Mouse (Mus musculus) CH12.LX (cell line): ENCODE data around the gene 4931428F04Rik. TPM values are rescaled to one million over a fixed set of nuclear protein-coding genes. Genes with fewer than 3 reads are reported as not detected.

Experiments used
- DNase-seq: peaks from one replicate; pipeline ENCODE4 v3.0.0-alpha.2; 2013; ENCODE audit errors: extremely low read depth
- H3K27ac ChIP-seq: 2 replicates; pipeline ENCODE4 v1.5.1; 2012; ENCODE audit warnings: low read depth, mild to moderate bottlenecking, control low read depth, moderate library complexity; ENCODE audit not compliant: insufficient read depth
- H3K27me3 ChIP-seq: replicated peaks from 2 replicates; pipeline ENCODE3; 2012; ENCODE audit warnings: inconsistent platforms
- H3K36me3 ChIP-seq, 2 experiments: replicated peaks in 1 of 2; 2 replicates each; pipeline versions ENCODE3 to v1.6.1; 2012; ENCODE audit warnings: inconsistent platforms in 1 of 2, low read length in 1 of 2, mild to moderate bottlenecking in 1 of 2, mixed read lengths in 1 of 2, moderate library complexity in 1 of 2; ENCODE audit not compliant: control insufficient read depth in 1 of 2, insufficient read depth in 1 of 2
- H3K4me1 ChIP-seq, 2 experiments: 2 replicates each; pipeline ENCODE4 v1.6.1; 2012; ENCODE audit warnings: inconsistent platforms in 1 of 2, moderate library complexity in 1 of 2; ENCODE audit not compliant: insufficient read depth in 2 of 2, control insufficient read depth in 1 of 2
- H3K4me2 ChIP-seq: 2 replicates; pipeline ENCODE4 v1.6.1; 2012; ENCODE audit warnings: low read depth, mild to moderate bottlenecking, control low read depth; ENCODE audit not compliant: poor library complexity, insufficient read depth, severe bottlenecking
- H3K4me3 ChIP-seq, 3 experiments: fragments of 150-350 bp in 1 of 3; sonication (generic) in 1 of 3; replicated peaks in 1 of 3; 2 replicates each; pipeline versions ENCODE3 to v1.5.1; 2011 to 2012; ENCODE audit warnings: low read depth in 2 of 3, low read length in 2 of 3, mild to moderate bottlenecking in 2 of 3, moderate library complexity in 2 of 3, control low read depth in 1 of 3, improper control_type of control experiment in 1 of 3, inconsistent platforms in 1 of 3, mixed read lengths in 1 of 3; ENCODE audit not compliant: poor library complexity in 1 of 3
- H3K79me2 ChIP-seq: replicated peaks from 2 replicates; pipeline ENCODE4 v1.6.1; 2012; ENCODE audit warnings: mild to moderate bottlenecking, moderate library complexity; ENCODE audit not compliant: control insufficient read depth, poor library complexity, insufficient read depth, severe bottlenecking; ENCODE audit errors: extremely low read depth
- H3K9ac ChIP-seq: 2 replicates; pipeline ENCODE4 v1.6.1; 2012; ENCODE audit warnings: low read depth, mild to moderate bottlenecking, control low read depth, moderate library complexity; ENCODE audit not compliant: insufficient read depth
- H3K9me3 ChIP-seq: replicated peaks from 2 replicates; pipeline ENCODE3; 2012; ENCODE audit warnings: low read length, inconsistent platforms, mixed read lengths
- BHLHE40 ChIP-seq: IDR thresholded peaks from 2 replicates; pipeline ENCODE4 v1.6.1; 2011; ENCODE audit warnings: mild to moderate bottlenecking, low read depth, low read length, improper control_type of control experiment
- CHD1 ChIP-seq: IDR thresholded peaks from 2 replicates; pipeline ENCODE4 v1.6.1; 2012; ENCODE audit warnings: low read depth, low read length, improper control_type of control experiment, inconsistent platforms
- CHD2 ChIP-seq: IDR thresholded peaks from 2 replicates; pipeline ENCODE4 v1.6.1; 2011; ENCODE audit warnings: low read length, improper control_type of control experiment
- CTCF ChIP-seq, 2 experiments: IDR thresholded peaks in 1 of 2; conservative IDR thresholded peaks in 1 of 2; 2 replicates each; pipeline ENCODE4 v1.5.1; 2011 to 2012; ENCODE audit warnings: low read depth in 2 of 2, low read length in 2 of 2, improper control_type of control experiment in 1 of 2, inconsistent platforms in 1 of 2, mild to moderate bottlenecking in 1 of 2, moderate library complexity in 1 of 2
- E2F4 ChIP-seq: IDR thresholded peaks from 2 replicates; pipeline ENCODE4 v1.6.1; 2011; ENCODE audit warnings: low read depth, low read length, improper control_type of control experiment; ENCODE audit not compliant: insufficient replicate concordance
- ELF1 ChIP-seq: IDR thresholded peaks from 2 replicates; pipeline ENCODE4 v1.6.1; 2014; ENCODE audit warnings: low read depth, mild to moderate bottlenecking, inconsistent platforms, low read length, improper control_type of control experiment
- EP300 ChIP-seq: IDR thresholded peaks from 2 replicates; pipeline ENCODE4 v1.6.1; 2011; ENCODE audit warnings: low read length, improper control_type of control experiment
- ETS1 ChIP-seq: conservative IDR thresholded peaks from 2 replicates; pipeline ENCODE4 v1.6.1; 2012; ENCODE audit warnings: low read depth, mild to moderate bottlenecking, inconsistent platforms, low read length, improper control_type of control experiment, moderate library complexity
- GABPA ChIP-seq: IDR thresholded peaks from 2 replicates; pipeline ENCODE4 v1.6.1; 2012; ENCODE audit warnings: low read depth, low read length, improper control_type of control experiment, inconsistent platforms; ENCODE audit not compliant: insufficient replicate concordance
- HCFC1 ChIP-seq: IDR thresholded peaks from 2 replicates; pipeline ENCODE4 v1.6.1; 2012; ENCODE audit warnings: low read depth, mild to moderate bottlenecking, inconsistent platforms, low read length, improper control_type of control experiment
- IRF4 ChIP-seq: IDR thresholded peaks from 2 replicates; pipeline ENCODE4 v1.6.1; 2014; ENCODE audit warnings: low read depth, mild to moderate bottlenecking, inconsistent platforms, low read length, improper control_type of control experiment
- JUN ChIP-seq: IDR thresholded peaks from 2 replicates; pipeline ENCODE4 v1.6.1; 2011; ENCODE audit warnings: low read depth, mild to moderate bottlenecking, low read length, improper control_type of control experiment, moderate library complexity; ENCODE audit not compliant: insufficient read depth
- JUND ChIP-seq: conservative IDR thresholded peaks from 2 replicates; pipeline ENCODE4 v1.6.1; 2011; ENCODE audit warnings: low read depth, low read length, improper control_type of control experiment
- MAX ChIP-seq: IDR thresholded peaks from 2 replicates; pipeline ENCODE4 v1.6.1; 2011; ENCODE audit warnings: low read length, improper control_type of control experiment
- MAZ ChIP-seq: IDR thresholded peaks from 2 replicates; pipeline ENCODE4 v1.6.1; 2012; ENCODE audit warnings: low read depth, mild to moderate bottlenecking, inconsistent platforms, low read length, improper control_type of control experiment, moderate library complexity
- MEF2A ChIP-seq: IDR thresholded peaks from 2 replicates; pipeline ENCODE4 v1.6.1; 2014; ENCODE audit warnings: low read depth, mild to moderate bottlenecking, inconsistent platforms, low read length, improper control_type of control experiment, borderline replicate concordance
- MXI1 ChIP-seq: IDR thresholded peaks from 2 replicates; pipeline ENCODE4 v1.6.1; 2011; ENCODE audit warnings: mild to moderate bottlenecking, low read depth, low read length, improper control_type of control experiment
- MYC ChIP-seq: IDR thresholded peaks from 2 replicates; pipeline ENCODE4 v1.6.1; 2011; ENCODE audit warnings: low read depth, mild to moderate bottlenecking, improper control_type of control experiment, low read length
- NRF1 ChIP-seq: IDR thresholded peaks from 2 replicates; pipeline ENCODE4 v1.6.1; 2014; ENCODE audit warnings: low read depth, mild to moderate bottlenecking, inconsistent platforms, low read length, improper control_type of control experiment, moderate library complexity
- PAX5 ChIP-seq: IDR thresholded peaks from 2 replicates; pipeline ENCODE4 v1.6.1; 2012; ENCODE audit warnings: low read length, inconsistent platforms, mixed read lengths
- POLR2A ChIP-seq: IDR thresholded peaks from 2 replicates; pipeline ENCODE4 v1.6.1; 2011; ENCODE audit warnings: low read depth, mild to moderate bottlenecking, improper control_type of control experiment, low read length
- POLR2AphosphoS2 ChIP-seq: IDR thresholded peaks from 2 replicates; pipeline ENCODE4 v1.6.1; 2011; ENCODE audit warnings: low read depth, low read length, improper control_type of control experiment
- RAD21 ChIP-seq: IDR thresholded peaks from 2 replicates; pipeline ENCODE4 v1.6.1; 2011; ENCODE audit warnings: low read depth, mild to moderate bottlenecking, low read length, improper control_type of control experiment, moderate library complexity
- RCOR1 ChIP-seq: conservative IDR thresholded peaks from 2 replicates; pipeline ENCODE4 v1.6.1; 2012; ENCODE audit warnings: low read depth, mild to moderate bottlenecking, inconsistent platforms, low read length, improper control_type of control experiment
- SIN3A ChIP-seq: IDR thresholded peaks from 2 replicates; pipeline ENCODE4 v1.6.1; 2012; ENCODE audit warnings: low read length, improper control_type of control experiment, inconsistent platforms
- SMC3 ChIP-seq: IDR thresholded peaks from 2 replicates; pipeline ENCODE4 v1.6.1; 2011; ENCODE audit warnings: low read depth, low read length, improper control_type of control experiment
- TBP ChIP-seq: conservative IDR thresholded peaks from 2 replicates; pipeline ENCODE4 v1.6.1; 2011; ENCODE audit warnings: low read depth, low read length, improper control_type of control experiment
- UBTF ChIP-seq: IDR thresholded peaks from 2 replicates; pipeline ENCODE4 v1.6.1; 2012; ENCODE audit warnings: low read depth, mild to moderate bottlenecking, inconsistent platforms, low read length, improper control_type of control experiment, moderate library complexity
- USF1 ChIP-seq: IDR thresholded peaks from 2 replicates; pipeline ENCODE4 v1.6.1; 2014; ENCODE audit warnings: low read depth, mild to moderate bottlenecking, inconsistent platforms, low read length, improper control_type of control experiment
- USF2 ChIP-seq: conservative IDR thresholded peaks from 2 replicates; pipeline ENCODE4 v1.6.1; 2011; ENCODE audit warnings: low read depth, low read length, improper control_type of control experiment
- ZKSCAN1 ChIP-seq: IDR thresholded peaks from 2 replicates; pipeline ENCODE4 v1.6.1; 2012; ENCODE audit warnings: low read depth, inconsistent platforms, low read length, improper control_type of control experiment, borderline replicate concordance
- ZMIZ1 ChIP-seq: IDR thresholded peaks from 2 replicates; pipeline ENCODE4 v1.6.1; 2012; ENCODE audit warnings: low read depth, mild to moderate bottlenecking, inconsistent platforms, low read length, improper control_type of control experiment
- ZNF384 ChIP-seq: IDR thresholded peaks from 2 replicates; pipeline ENCODE4 v1.6.1; 2012; ENCODE audit warnings: low read depth, low read length, improper control_type of control experiment, inconsistent platforms
- dilution Hi-C: fragments of 300-500 bp; cut with MboI; formaldehyde crosslinking; loops from 2 replicates; pipeline ENCODE4 v1.14.3; 2020; ENCODE audit warnings: low sequenced_read_pairs; ENCODE audit not compliant: extremely low pct_unique_long_range_greater_than_20kb, extremely low pct_ligation_motif_present
- in situ Hi-C: fragments of 300-500 bp; cut with MboI; formaldehyde crosslinking; loops from 3 replicates; pipeline ENCODE4 v1.14.3; 2019; ENCODE audit warnings: low sequenced_read_pairs, low pct_ligation_motif_present, low pct_unique_long_range_greater_than_20kb, mixed read lengths
- polyA plus RNA-seq: library from polyadenylated mRNA; unstranded; fragments of >175 nt; gene quantifications from 2 replicates; pipeline ENCODE4 v1.2.1, GENCODE M21; 2012; ENCODE audit warnings: low read depth; ENCODE audit not compliant: insufficient read length
- total RNA-seq, 2 experiments: library from RNA; depleted of rRNA; stranded (reverse); fragments of 300-350 nt in 1 of 2; fragments of >200 nt in 1 of 2; gene quantifications; 2 replicates each; pipeline ENCODE4 v1.2.3; 2012 to 2014

Gene 4931428F04Rik
- total and polyA plus RNA-seq, 3 experiments = 2.7 to 9.1 (median 4.7) TPM

- TF ChIP-seq BHLHE40 (no peak), USF1 (no peak), RAD21 (no peak), ZMIZ1 (peak; percentile 83), JUND (no peak), CHD1 (no peak), TBP (0 out of 2 replicates have a peak, but pooled peaks have one; percentile 27), MAZ (no peak), POLR2A (peak; percentile 85), SIN3A (peak; percentile 93), IRF4 (peak; percentile 57; the same call in 1 of the 2 replicates), ELF1 (peak; percentile 99), HCFC1 (peak; percentile 87), MAX (no peak), ZNF384 (no peak), PAX5 (no peak), EP300 (no peak), NRF1 (peak; percentile 43), MYC (peak; percentile 52; the same call in 1 of the 2 replicates), ETS1 (peak; percentile 48), UBTF (no peak; the same call in 1 of the 2 replicates), SMC3 (no peak), JUN (no peak)
Observed at GRCm38 (mm10) chr8:105297511-105298192, 8.0 kb upstream of the 4931428F04Rik start, which contains the start of gene E2f4 (continued).

- Histone ChIP-seq H3K9me3 (no peaks in the 10 kb centered on the region), H3K4me1 (peaks cover 8 to 47% of the 10 kb centered on the region in 2 experiments), H3K4me2 (peak within 1 kb of the TSS; percentile 88), H3K4me3 (peak within 1 kb of the TSS; percentile 82 to 96 (median 89)), H3K79me2 (peaks cover 26% of the 10 kb centered on the region), H3K27ac (peak within 1 kb of the TSS; percentile 65), H3K27me3 (no peaks in the 10 kb centered on the region), H3K9ac (peak within 1 kb of the TSS; percentile 45), H3K36me3 (peaks cover 11 to 38% of the 10 kb centered on the region in 2 experiments)
- dilution Hi-C loops (no loop called here), in situ Hi-C loops (no loop called here)
- DNase-seq = peak; percentile 60
- TF ChIP-seq NRF1 (0 out of 2 replicates have a peak, but pooled peaks have one; percentile 8), SIN3A (no peak), CHD1 (no peak), CHD2 (no peak), RCOR1 (no peak), MAX (peak; percentile 49; the same call in 1 of the 2 replicates), UBTF (no peak), E2F4 (no peak), EP300 (peak; percentile 44), CTCF (conservative IDR thresholded peaks at IDR 0.05 in 1 of 2, IDR thresholded peaks at IDR 0.05 in 1 of 2; ENCODE audit: low read depth in 2 of 2, low read length in 2 of 2) (no peak), PAX5 (no peak), POLR2A (no peak), JUND (no peak), TBP (peak; percentile 54; the same call in 1 of the 2 replicates), GABPA (no peak), POLR2AphosphoS2 (no peak), HCFC1 (no peak), RAD21 (no peak), USF2 (no peak), ZKSCAN1 (no peak), MEF2A (no peak), SMC3 (no peak), MXI1 (0 out of 2 replicates have a peak, but pooled peaks have one; percentile 39), JUN (no peak), ETS1 (no peak)
Observed at GRCm38 (mm10) chr8:105295895-105296573, 6.4 kb upstream of the 4931428F04Rik start, which contains the start of gene Exoc3l. Gene Exoc3l, minus strand, starts transcription at chr8:105296101.
